Mouse (Mus musculus): ENCODE data around the gene Slx.
"Not testable (repeated sequence)": the region's sequence is repeated elsewhere in the genome, so short reads cannot be mapped to it uniquely, and the experiment has no call there.

Gene Slx

GRCm38 (mm10) chrX:26545465-26545864 is at the start of gene Slx:
Slx (minus strand) TSS chrX:26545565.
- DNase-seq, result not testable (repeated sequence)
